Mouse (Mus musculus): Measurements from ENCODE around the gene Adamtsl1.

DNA sequence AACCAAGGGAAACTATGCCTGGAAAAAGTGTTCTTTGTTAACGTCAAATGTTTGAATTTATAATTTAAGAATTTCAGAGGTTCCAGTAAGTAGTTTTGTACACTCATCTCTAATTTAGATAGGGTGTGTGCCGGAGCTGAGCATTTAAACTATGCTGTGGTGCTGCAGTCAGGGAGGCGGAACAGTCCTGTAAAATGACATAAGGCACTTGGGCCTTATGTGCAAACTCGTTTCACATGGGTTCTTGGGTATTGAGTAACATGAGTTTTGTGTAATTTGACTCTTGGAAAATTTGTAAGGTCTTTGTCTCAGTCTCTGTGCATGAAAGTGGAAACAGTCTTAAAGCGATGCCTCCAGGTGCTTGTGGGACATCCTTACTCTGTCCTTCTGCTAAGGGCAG lies 25.7 kb downstream of the Adamtsl1 start:
- TF ChIP-seq POLR2A (IDR thresholded peaks at IDR 0.05; ENCODE audit: borderline replicate concordance, control insufficient read depth, low read depth, low read length) (no peak), CTCF (IDR thresholded peaks at IDR 0.05; ENCODE audit: control insufficient read depth, insufficient read depth, low read length) (no peak)

All from bone marrow, adult 2 months (tissue).